Mouse (Mus musculus) bone marrow macrophage, adult 2 months (primary cell): ENCODE results near the gene Tns3.

ENCODE experiments used
- CTCF ChIP-seq: IDR thresholded peaks from 2 replicates; pipeline ENCODE4 v1.5.1; 2012; ENCODE audit warnings: low read depth, mild to moderate bottlenecking, low read length, moderate library complexity
- POLR2A ChIP-seq: IDR thresholded peaks from 2 replicates; pipeline ENCODE4 v1.6.1; 2012; ENCODE audit warnings: mild to moderate bottlenecking, low read depth, low read length, borderline replicate concordance

DNA sequence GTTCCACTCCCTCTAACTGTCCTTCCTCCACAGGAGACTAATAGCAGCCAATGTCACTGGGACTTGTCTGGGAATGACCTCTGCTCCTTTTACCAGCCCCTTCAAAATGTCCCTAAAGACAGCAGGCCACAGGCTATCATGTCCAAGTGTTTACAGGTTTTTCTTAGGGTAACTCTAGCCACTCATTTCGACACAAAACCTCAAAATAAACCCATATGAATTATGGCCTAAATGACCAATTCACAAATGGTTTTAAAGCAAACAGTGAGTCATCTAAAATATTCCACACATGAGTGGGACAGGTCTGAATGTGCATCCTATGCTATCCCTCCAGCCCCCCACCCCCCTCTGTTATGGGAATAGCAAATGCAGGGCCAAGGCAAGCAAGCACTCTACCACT lies 40.8 kb upstream of the Tns3 start:
- TF ChIP-seq CTCF (no peak), POLR2A (no peak)
